Mouse (Mus musculus) embryonic fibroblast, embryonic 13.5 days (primary cell): ENCODE results near the gene Pnma1. TPM values are rescaled to one million over a fixed set of nuclear protein-coding genes. Genes with fewer than 3 reads are reported as not detected.
A peak's percentile ranks its signal among the peaks of the same experiment; 100 is the strongest.

Experiments
- H3K27ac ChIP-seq: 2 replicates; pipeline ENCODE4 v1.5.1; 2012; ENCODE audit warnings: low read length, control low read depth, inconsistent platforms; ENCODE audit not compliant: insufficient read depth
- H3K4me1 ChIP-seq: 2 replicates; pipeline ENCODE4 v1.6.1; 2011; ENCODE audit warnings: low read length; ENCODE audit not compliant: control insufficient read depth, insufficient read depth
- H3K4me3 ChIP-seq: 2 replicates; pipeline ENCODE4 v1.5.1; 2011; ENCODE audit warnings: mild to moderate bottlenecking, control low read depth, low read length; ENCODE audit not compliant: insufficient read depth
- CTCF ChIP-seq: IDR thresholded peaks from 2 replicates; pipeline ENCODE4 v1.5.1; 2011; ENCODE audit warnings: mild to moderate bottlenecking, control low read depth, low read length, moderate library complexity, borderline replicate concordance; ENCODE audit not compliant: insufficient read depth
- POLR2A ChIP-seq: IDR thresholded peaks from 2 replicates; pipeline ENCODE4 v1.6.1; 2011; ENCODE audit warnings: low read depth, mild to moderate bottlenecking, control low read depth, low read length, moderate library complexity
- polyA plus RNA-seq: library from polyadenylated mRNA; stranded (reverse); fragments of >200 nt; gene quantifications from 2 replicates; pipeline ENCODE4 v1.2.4, GENCODE M21; 2011; ENCODE audit warnings: low read depth; ENCODE audit not compliant: missing spikeins, insufficient read length

Pnma1 gene
- polyA plus RNA-seq, 1 experiment = 0.30 TPM

- TF ChIP-seq CTCF = no peak
- Histone ChIP-seq H3K27ac (no peak overlapping the region), H3K4me3 (no peak overlapping the region), H3K4me1 (peaks cover 16% of the 10 kb centered on the region)
Measured at GRCm38 (mm10) chr12:84170610-84171009, 22.3 kb upstream of the Pnma1 start.

- peaks cover 12% of the 10 kb centered on the region for H3K4me1 ChIP-seq
- no peak overlapping the region for H3K4me3 ChIP-seq
- H3K27ac ChIP-seq = peak overlapping the region; percentile 92
- no peak for TF ChIP-seq CTCF
- no peak for TF ChIP-seq POLR2A
Measured at GRCm38 (mm10) chr12:84165631-84166373, 17.5 kb upstream of the Pnma1 start.

GRCm38 (mm10) chr12:84163586-84164110 is 15.4 kb upstream of the Pnma1 start:
- no peak overlapping the region for H3K27ac ChIP-seq
- H3K4me1 ChIP-seq = peaks cover 12% of the 10 kb centered on the region
- TF ChIP-seq POLR2A (no peak), CTCF (no peak)
- H3K4me3 ChIP-seq = no peak overlapping the region

GRCm38 (mm10) chr12:84163133-84163532 is 14.8 kb upstream of the Pnma1 start:
- Histone ChIP-seq H3K4me1 (peaks cover 12% of the 10 kb centered on the region), H3K4me3 (no peak overlapping the region), H3K27ac (no peak overlapping the region)
- TF ChIP-seq CTCF = peak; percentile 48; the same call in 1 of the 2 replicates
- no peak for TF ChIP-seq POLR2A

- TF ChIP-seq CTCF (0 out of 2 replicates have a peak, but pooled peaks have one; percentile 21), POLR2A (no peak)
- Histone ChIP-seq H3K27ac (no peak overlapping the region), H3K4me3 (no peak overlapping the region), H3K4me1 (peaks cover 12% of the 10 kb centered on the region)
Measured at GRCm38 (mm10) chr12:84161616-84162433, 13.5 kb upstream of the Pnma1 start.

GRCm38 (mm10) chr12:84161116-84161515 is 12.8 kb upstream of the Pnma1 start:
- TF ChIP-seq CTCF (no peak), POLR2A (no peak)

GRCm38 (mm10) chr12:84160491-84160890 is 12.2 kb upstream of the Pnma1 start:
- Histone ChIP-seq H3K4me1 (peaks cover 5% of the 10 kb centered on the region), H3K4me3 (no peak overlapping the region), H3K27ac (no peak overlapping the region)
- TF ChIP-seq POLR2A = no peak
- TF ChIP-seq CTCF = no peak

More at GRCm38 (mm10) chr12:84161116-84161515, 12.8 kb upstream of the Pnma1 start:
- Histone ChIP-seq H3K27ac (no peak overlapping the region), H3K4me1 (peaks cover 6% of the 10 kb centered on the region), H3K4me3 (no peak overlapping the region)

- Histone ChIP-seq H3K4me1 (no peaks in the 10 kb centered on the region), H3K4me3 (no peak overlapping the region), H3K27ac (no peak overlapping the region)
- TF ChIP-seq POLR2A = no peak
- TF ChIP-seq CTCF = no peak
Measured at GRCm38 (mm10) chr12:84158156-84158555, 9.9 kb upstream of the Pnma1 start.

GRCm38 (mm10) chr12:84156210-84156609 is 7.9 kb upstream of the Pnma1 start:
- TF ChIP-seq POLR2A = no peak
- TF ChIP-seq CTCF = no peak
- H3K27ac ChIP-seq = no peak overlapping the region
- no peak overlapping the region for H3K4me3 ChIP-seq
- H3K4me1 ChIP-seq = peaks cover 3% of the 10 kb centered on the region; the same call in 1 of the 2 replicates

- TF ChIP-seq POLR2A = no peak
- no peak for TF ChIP-seq CTCF
- H3K4me1 ChIP-seq = peaks cover 3% of the 10 kb centered on the region; the same call in 1 of the 2 replicates
Measured at GRCm38 (mm10) chr12:84155523-84155871, 7.2 kb upstream of the Pnma1 start.

More at GRCm38 (mm10) chr12:84155523-84155871, 7.2 kb upstream of the Pnma1 start:
- Histone ChIP-seq H3K4me3 (no peak overlapping the region), H3K27ac (no peak overlapping the region)
